Comparison of ENCODE assay signal across 9 mouse cellular contexts in genomic region chr14:34818387-34818980, GRCm38 (mm10). TPM values are rescaled to one million over a fixed set of nuclear protein-coding genes. Genes with fewer than 3 reads are reported as not detected.
DNase-seq lines count a peak whose midpoint lies in the region; ATAC-seq and TF ChIP-seq lines count a peak whose summit lies in the region.
"Had no signal": no experiment of that assay in that cellular context is flagged by ENCODE, and none has a peak within 500 bp of the region (broad histone marks: within the 10 kb centered on the region; RNA-seq: fewer than 3 reads in every experiment).

No protein-coding gene starts in this region.

- H3K4me1 ChIP-seq in cerebellum, adult 2 months (ENCODE audit: control insufficient read depth, insufficient read depth, low read length): peaks cover 10% of the 10 kb centered on the region
- H3K4me1 ChIP-seq in hindbrain, embryonic 15.5 days (replicated peaks): peaks cover 35% of the 10 kb centered on the region
- H3K4me1 ChIP-seq in neural tube, embryonic 15.5 days: peaks cover 47% of the 10 kb centered on the region

- no peak overlapping the region for H3K27ac ChIP-seq in cerebellum, adult 2 months (ENCODE audit: insufficient read depth, low read length)
- H3K27ac ChIP-seq in hindbrain, embryonic 15.5 days (replicated peaks): peak overlapping the region; percentile 78
- peak overlapping the region; percentile 90; the same call in 1 of the 2 replicates for H3K27ac ChIP-seq in neural tube, embryonic 15.5 days (replicated peaks)
- H3K27ac ChIP-seq: heart, adult 2 months had no signal

- peak overlapping the region; percentile 78 for H3K9ac ChIP-seq in hindbrain, embryonic 15.5 days
- peak overlapping the region; percentile 96; the same call in 1 of the 2 replicates for H3K9ac ChIP-seq in neural tube, embryonic 15.5 days (replicated peaks)

- H3K36me3 ChIP-seq in hindbrain, embryonic 15.5 days: no peaks in the 10 kb centered on the region
- no peaks in the 10 kb centered on the region for H3K36me3 ChIP-seq in neural tube, embryonic 15.5 days

- H3K27me3 ChIP-seq in cerebellum, adult 2 months (ENCODE audit: control insufficient read depth, insufficient read depth, low read length): peaks cover 12% of the 10 kb centered on the region; the same call in 1 of the 2 replicates
- H3K27me3 ChIP-seq in hindbrain, embryonic 15.5 days: peaks cover 27% of the 10 kb centered on the region
- peaks cover 36% of the 10 kb centered on the region for H3K27me3 ChIP-seq in neural tube, embryonic 15.5 days (replicated peaks)

- WGBS in cerebellum, adult 2 months: 17% methylated on average over 9 of the region's 9 CpGs
- 7% methylated on average over 9 of the region's 9 CpGs for WGBS in hindbrain, embryonic 15.5 days
- 4% methylated on average over 9 of the region's 9 CpGs for WGBS in neural tube, embryonic 15.5 days

- intact Hi-C loops in left cerebral cortex, postnatal 25 days (cut with DNase I): loop anchor here (10.0 kb wide), 1 partner anchor 1766 kb away; no protein-coding TSS in a partner anchor

- no peaks in the 10 kb centered on the region for H3K9me3 ChIP-seq in hindbrain, embryonic 15.5 days
- H3K9me3 ChIP-seq in neural tube, embryonic 15.5 days (replicated peaks): no peaks in the 10 kb centered on the region

- peak overlapping the region; percentile 86 for H3K4me2 ChIP-seq in hindbrain, embryonic 15.5 days
- H3K4me2 ChIP-seq in neural tube, embryonic 15.5 days: peak overlapping the region; percentile 78

- no peak for TF ChIP-seq CTCF in cerebellum, adult 2 months (IDR thresholded peaks at IDR 0.05; ENCODE audit: borderline replicate concordance, insufficient read depth, low read depth, low read length)

- no peak for ATAC-seq in hindbrain, embryonic 15.5 days (ENCODE audit: low FRiP score, low read depth)
- ATAC-seq in neural tube, embryonic 15.5 days (ENCODE audit: low FRiP score): no peak

- H3K4me3 ChIP-seq in cerebellum, adult 2 months (replicated peaks; ENCODE audit: insufficient read depth, low read depth, low read length): peak overlapping the region; percentile 17
- H3K4me3 ChIP-seq in hindbrain, embryonic 15.5 days: peak overlapping the region; percentile 73
- peak overlapping the region; percentile 82 for H3K4me3 ChIP-seq in neural tube, embryonic 15.5 days (replicated peaks)

- no peak for DNase-seq in cerebellum, adult 2 months
- DNase-seq in cerebellum, adult 11-12 months: no peak
- peak; percentile 22 to 55 for DNase-seq in left cerebral cortex, postnatal 25 days (ENCODE audit: low spot score in 2 of 2)
- no peak for DNase-seq in left cerebral cortex, adult 11 months (ENCODE audit: low spot score)
- no peak for DNase-seq in embryo, embryonic 10.5 days (ENCODE audit: low spot score)
- no peak for DNase-seq in spleen, postnatal 36 days (ENCODE audit: low spot score in 2 of 2)

- TF ChIP-seq POLR2A in cerebellum, adult 2 months (IDR thresholded peaks at IDR 0.05; ENCODE audit: borderline replicate concordance, insufficient read depth, low read length): no peak

RNA-seq across cellular contexts. Expression of gene Grid1, which starts 1.4 kb away (rescaled TPM):
- polyA plus RNA-seq in cerebellum, adult 2 months (2012; rRNA removed): 13.0 and 13.3 TPM in 2 replicates
- 10 to 100 TPM; 47.6 to 50.6 TPM for total RNA-seq in left cerebral cortex, postnatal 25 days (2021)
- polyA plus RNA-seq in hindbrain, embryonic 15.5 days (2015; fragmentation: Nextera tagmentation; extraction: Ambion mirVana): 6.8 and 7.1 TPM in 2 replicates
- polyA plus RNA-seq in neural tube, embryonic 15.5 days (2015; fragmentation: Nextera tagmentation; extraction: Ambion mirVana): 7.2 and 8.3 TPM in 2 replicates
- total RNA-seq: heart, adult 2 months had no signal

Comparison
In these comparisons a context has a peak if more than half of its experiments do, and no peak if none do; other contexts are left out.
1. DNase-seq: peak in left cerebral cortex, postnatal 25 days (2 of 2); none in cerebellum, adult 2 months (0 of 2), cerebellum, adult 11-12 months (single experiment), left cerebral cortex, adult 11 months (single experiment), embryo, embryonic 10.5 days (single experiment) and spleen, postnatal 36 days (0 of 2).
2. H3K4me3 ChIP-seq: peak in every context shown above with its lines; median percentile 82 in neural tube, embryonic 15.5 days; 73 in hindbrain, embryonic 15.5 days; 17 in cerebellum, adult 2 months.